Mouse (Mus musculus): ENCODE measurements around the gene Fam117b. TPM values are rescaled to one million over a fixed set of nuclear protein-coding genes. Genes with fewer than 3 reads are reported as not detected.

Fam117b gene
- polyA plus RNA-seq, 1 experiment from 2014 or later = 11.4 TPM

- Histone ChIP-seq H3K9me3 (ENCODE audit: control insufficient read depth, low read depth, low read length) (no peaks in the 10 kb centered on the region), H3K4me1 (ENCODE audit: control insufficient read depth, insufficient read depth, low read length) (peaks cover 14% of the 10 kb centered on the region; the same call in 1 of the 2 replicates), H3K27me3 (ENCODE audit: control insufficient read depth, insufficient read depth, low read length) (no peaks in the 10 kb centered on the region), H3K4me3 (ENCODE audit: low read depth, low read length) (no peak overlapping the region), H3K9ac (replicated peaks; ENCODE audit: low read depth, low read length) (no peak overlapping the region), H3K4me2 (replicated peaks; ENCODE audit: low read depth, low read length) (no peak overlapping the region), H3K36me3 (ENCODE audit: control insufficient read depth, insufficient read depth, low read length) (no peaks in the 10 kb centered on the region), H3K27ac (ENCODE audit: low read length) (no peak overlapping the region)
- 69% methylated on average over 3 of the region's 3 CpGs for WGBS
- ATAC-seq (ENCODE audit: insufficient number of reproducible peaks, insufficient read depth, low FRiP score, low read depth) = no peak
Observed at GRCm38 (mm10) chr1:59917401-59917800, 4.6 kb downstream of the Fam117b start.

- H3K27ac ChIP-seq (ENCODE audit: low read length) = no peak overlapping the region
Observed at GRCm38 (mm10) chr1:59918075-59918474, 5.3 kb downstream of the Fam117b start.

GRCm38 (mm10) chr1:59923201-59923600 is 10.4 kb downstream of the Fam117b start:
- Histone ChIP-seq H3K4me2 (replicated peaks; ENCODE audit: low read depth, low read length) (no peak overlapping the region), H3K27me3 (ENCODE audit: control insufficient read depth, insufficient read depth, low read length) (no peaks in the 10 kb centered on the region), H3K9ac (replicated peaks; ENCODE audit: low read depth, low read length) (no peak overlapping the region), H3K4me1 (ENCODE audit: control insufficient read depth, insufficient read depth, low read length) (no peaks in the 10 kb centered on the region), H3K9me3 (ENCODE audit: control insufficient read depth, low read depth, low read length) (no peaks in the 10 kb centered on the region), H3K27ac (ENCODE audit: low read length) (no peak overlapping the region), H3K4me3 (ENCODE audit: low read depth, low read length) (no peak overlapping the region), H3K36me3 (ENCODE audit: control insufficient read depth, insufficient read depth, low read length) (no peaks in the 10 kb centered on the region)
- no peak for ATAC-seq (ENCODE audit: insufficient number of reproducible peaks, insufficient read depth, low FRiP score, low read depth)
- WGBS = 46% methylated on average over 1 of the region's 1 CpGs

More at GRCm38 (mm10) chr1:59918075-59918474, 5.3 kb downstream of the Fam117b start:
- no peaks in the 10 kb centered on the region for H3K27me3 ChIP-seq (ENCODE audit: control insufficient read depth, insufficient read depth, low read length)
- H3K4me1 ChIP-seq (ENCODE audit: control insufficient read depth, insufficient read depth, low read length) = peaks cover 14% of the 10 kb centered on the region; the same call in 1 of the 2 replicates
- H3K9ac ChIP-seq (replicated peaks; ENCODE audit: low read depth, low read length) = no peak overlapping the region
- ATAC-seq (ENCODE audit: insufficient number of reproducible peaks, insufficient read depth, low FRiP score, low read depth) = no peak
- no peaks in the 10 kb centered on the region for H3K9me3 ChIP-seq (ENCODE audit: control insufficient read depth, low read depth, low read length)
- H3K4me3 ChIP-seq (ENCODE audit: low read depth, low read length) = no peak overlapping the region
- H3K36me3 ChIP-seq (ENCODE audit: control insufficient read depth, insufficient read depth, low read length) = no peaks in the 10 kb centered on the region
- H3K4me2 ChIP-seq (replicated peaks; ENCODE audit: low read depth, low read length) = no peak overlapping the region

GRCm38 (mm10) chr1:59923673-59924072 is 10.9 kb downstream of the Fam117b start:
- Histone ChIP-seq H3K27me3 (ENCODE audit: control insufficient read depth, insufficient read depth, low read length) (no peaks in the 10 kb centered on the region), H3K4me1 (ENCODE audit: control insufficient read depth, insufficient read depth, low read length) (no peaks in the 10 kb centered on the region), H3K4me2 (replicated peaks; ENCODE audit: low read depth, low read length) (no peak overlapping the region), H3K9ac (replicated peaks; ENCODE audit: low read depth, low read length) (no peak overlapping the region), H3K27ac (ENCODE audit: low read length) (no peak overlapping the region), H3K9me3 (ENCODE audit: control insufficient read depth, low read depth, low read length) (no peaks in the 10 kb centered on the region), H3K4me3 (ENCODE audit: low read depth, low read length) (no peak overlapping the region), H3K36me3 (ENCODE audit: control insufficient read depth, insufficient read depth, low read length) (no peaks in the 10 kb centered on the region)
- 81% methylated on average over 1 of the region's 1 CpGs for WGBS
- no peak for ATAC-seq (ENCODE audit: insufficient number of reproducible peaks, insufficient read depth, low FRiP score, low read depth)

- H3K4me2 ChIP-seq (replicated peaks; ENCODE audit: low read depth, low read length) = no peak overlapping the region
- H3K4me3 ChIP-seq (ENCODE audit: low read depth, low read length) = no peak overlapping the region
- H3K9ac ChIP-seq (replicated peaks; ENCODE audit: low read depth, low read length) = no peak overlapping the region
- ATAC-seq (ENCODE audit: insufficient number of reproducible peaks, insufficient read depth, low FRiP score, low read depth) = no peak
- no peak overlapping the region for H3K27ac ChIP-seq (ENCODE audit: low read length)
- no peaks in the 10 kb centered on the region for H3K27me3 ChIP-seq (ENCODE audit: control insufficient read depth, insufficient read depth, low read length)
- H3K4me1 ChIP-seq (ENCODE audit: control insufficient read depth, insufficient read depth, low read length) = no peaks in the 10 kb centered on the region
- no peaks in the 10 kb centered on the region for H3K36me3 ChIP-seq (ENCODE audit: control insufficient read depth, insufficient read depth, low read length)
- WGBS = 89% methylated on average over 2 of the region's 2 CpGs
- no peaks in the 10 kb centered on the region for H3K9me3 ChIP-seq (ENCODE audit: control insufficient read depth, low read depth, low read length)
Observed at GRCm38 (mm10) chr1:59924411-59924810, 11.6 kb downstream of the Fam117b start.

- no peaks in the 10 kb centered on the region for H3K9me3 ChIP-seq (ENCODE audit: control insufficient read depth, low read depth, low read length)
- no peaks in the 10 kb centered on the region for H3K4me1 ChIP-seq (ENCODE audit: control insufficient read depth, insufficient read depth, low read length)
- H3K27me3 ChIP-seq (ENCODE audit: control insufficient read depth, insufficient read depth, low read length) = no peaks in the 10 kb centered on the region
- no peaks in the 10 kb centered on the region for H3K36me3 ChIP-seq (ENCODE audit: control insufficient read depth, insufficient read depth, low read length)
- H3K4me3 ChIP-seq (ENCODE audit: low read depth, low read length) = no peak overlapping the region
- 86% methylated on average over 3 of the region's 3 CpGs for WGBS
- ATAC-seq (ENCODE audit: insufficient number of reproducible peaks, insufficient read depth, low FRiP score, low read depth) = no peak; the same call in 1 of the 2 replicates
- H3K27ac ChIP-seq (ENCODE audit: low read length) = no peak overlapping the region
- H3K9ac ChIP-seq (replicated peaks; ENCODE audit: low read depth, low read length) = no peak overlapping the region
- H3K4me2 ChIP-seq (replicated peaks; ENCODE audit: low read depth, low read length) = no peak overlapping the region
Observed at GRCm38 (mm10) chr1:59926021-59926672, 13.3 kb downstream of the Fam117b start.

GRCm38 (mm10) chr1:59927131-59927680 is 14.4 kb downstream of the Fam117b start:
- H3K4me3 ChIP-seq (ENCODE audit: low read depth, low read length) = no peak overlapping the region
- H3K27me3 ChIP-seq (ENCODE audit: control insufficient read depth, insufficient read depth, low read length) = no peaks in the 10 kb centered on the region
- no peaks in the 10 kb centered on the region for H3K9me3 ChIP-seq (ENCODE audit: control insufficient read depth, low read depth, low read length)
- no peak for ATAC-seq (ENCODE audit: insufficient number of reproducible peaks, insufficient read depth, low FRiP score, low read depth)
- no peak overlapping the region for H3K27ac ChIP-seq (ENCODE audit: low read length)
- H3K36me3 ChIP-seq (ENCODE audit: control insufficient read depth, insufficient read depth, low read length) = no peaks in the 10 kb centered on the region
- WGBS = 96% methylated on average over 2 of the region's 2 CpGs
- H3K9ac ChIP-seq (replicated peaks; ENCODE audit: low read depth, low read length) = no peak overlapping the region
- no peaks in the 10 kb centered on the region for H3K4me1 ChIP-seq (ENCODE audit: control insufficient read depth, insufficient read depth, low read length)
- H3K4me2 ChIP-seq (replicated peaks; ENCODE audit: low read depth, low read length) = no peak overlapping the region

GRCm38 (mm10) chr1:59930926-59931325 is 18.1 kb downstream of the Fam117b start:
- no peak overlapping the region for H3K27ac ChIP-seq (ENCODE audit: low read length)
- no peaks in the 10 kb centered on the region for H3K36me3 ChIP-seq (ENCODE audit: control insufficient read depth, insufficient read depth, low read length)
- no peak overlapping the region for H3K4me2 ChIP-seq (replicated peaks; ENCODE audit: low read depth, low read length)
- H3K9me3 ChIP-seq (ENCODE audit: control insufficient read depth, low read depth, low read length) = no peaks in the 10 kb centered on the region
- H3K4me3 ChIP-seq (ENCODE audit: low read depth, low read length) = no peak overlapping the region
- H3K9ac ChIP-seq (replicated peaks; ENCODE audit: low read depth, low read length) = no peak overlapping the region
- H3K4me1 ChIP-seq (ENCODE audit: control insufficient read depth, insufficient read depth, low read length) = no peaks in the 10 kb centered on the region
- no peak for ATAC-seq (ENCODE audit: insufficient number of reproducible peaks, insufficient read depth, low FRiP score, low read depth)
- H3K27me3 ChIP-seq (ENCODE audit: control insufficient read depth, insufficient read depth, low read length) = no peaks in the 10 kb centered on the region

- H3K27me3 ChIP-seq (ENCODE audit: control insufficient read depth, insufficient read depth, low read length) = no peaks in the 10 kb centered on the region
- H3K4me3 ChIP-seq (ENCODE audit: low read depth, low read length) = no peak overlapping the region
- H3K4me2 ChIP-seq (replicated peaks; ENCODE audit: low read depth, low read length) = no peak overlapping the region
- no peak for ATAC-seq (ENCODE audit: insufficient number of reproducible peaks, insufficient read depth, low FRiP score, low read depth)
- WGBS = 97% methylated on average over 2 of the region's 2 CpGs
- no peak overlapping the region for H3K9ac ChIP-seq (replicated peaks; ENCODE audit: low read depth, low read length)
- H3K27ac ChIP-seq (ENCODE audit: low read length) = no peak overlapping the region
- H3K4me1 ChIP-seq (ENCODE audit: control insufficient read depth, insufficient read depth, low read length) = no peaks in the 10 kb centered on the region
- H3K9me3 ChIP-seq (ENCODE audit: control insufficient read depth, low read depth, low read length) = no peaks in the 10 kb centered on the region
- H3K36me3 ChIP-seq (ENCODE audit: control insufficient read depth, insufficient read depth, low read length) = no peaks in the 10 kb centered on the region
Observed at GRCm38 (mm10) chr1:59932991-59933390, 20.2 kb downstream of the Fam117b start.
